Mouse (Mus musculus) retina, postnatal 1 day (tissue): ENCODE results near the gene Prdm16.

Experiments used
- DNase-seq: peaks from one replicate; pipeline ENCODE4 v3.0.0-alpha.2; 2012

Gene Prdm16

DNA sequence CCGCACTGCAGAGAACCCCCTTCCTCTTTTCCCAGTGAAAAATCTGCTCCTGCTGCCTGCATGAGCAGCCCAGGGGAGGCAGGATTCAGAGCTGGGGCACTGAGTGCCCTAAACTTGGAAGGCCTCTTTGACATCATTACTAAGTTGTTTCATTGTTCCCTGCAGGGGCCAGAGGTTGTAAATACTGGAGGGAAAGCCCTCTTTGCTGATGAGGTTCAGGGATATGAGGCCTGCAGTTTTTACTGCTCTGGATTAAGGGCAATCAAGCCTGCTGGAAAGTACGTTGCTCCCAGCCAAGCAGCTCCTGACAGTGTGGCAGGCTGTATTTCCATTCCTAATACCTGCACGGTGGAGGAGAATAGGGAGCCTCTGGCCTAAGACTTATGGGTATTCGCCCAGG lies 221.8 kb downstream of the Prdm16 start:
- DNase-seq: no peak

DNA sequence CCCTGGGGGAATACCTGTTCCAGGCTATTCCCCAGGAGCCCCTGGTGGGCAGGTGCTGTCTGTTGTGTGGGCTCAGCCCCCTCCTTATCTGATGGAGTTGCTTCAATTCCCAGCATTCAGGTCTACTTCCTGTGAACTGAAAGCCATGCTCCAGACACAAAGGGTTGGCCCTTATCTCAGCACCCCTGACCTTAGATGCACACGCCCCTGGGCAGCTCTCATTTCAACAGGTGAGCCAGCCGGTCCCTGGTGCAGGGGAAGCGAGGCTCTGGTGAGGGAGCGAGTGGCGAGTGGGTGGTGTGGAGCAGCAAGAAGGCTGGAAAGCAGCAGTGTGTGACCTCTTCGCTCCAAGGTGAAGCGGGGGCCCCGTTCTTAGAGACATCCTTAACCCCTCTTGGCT lies 226.1 kb downstream of the Prdm16 start:
- no peak for DNase-seq

DNA sequence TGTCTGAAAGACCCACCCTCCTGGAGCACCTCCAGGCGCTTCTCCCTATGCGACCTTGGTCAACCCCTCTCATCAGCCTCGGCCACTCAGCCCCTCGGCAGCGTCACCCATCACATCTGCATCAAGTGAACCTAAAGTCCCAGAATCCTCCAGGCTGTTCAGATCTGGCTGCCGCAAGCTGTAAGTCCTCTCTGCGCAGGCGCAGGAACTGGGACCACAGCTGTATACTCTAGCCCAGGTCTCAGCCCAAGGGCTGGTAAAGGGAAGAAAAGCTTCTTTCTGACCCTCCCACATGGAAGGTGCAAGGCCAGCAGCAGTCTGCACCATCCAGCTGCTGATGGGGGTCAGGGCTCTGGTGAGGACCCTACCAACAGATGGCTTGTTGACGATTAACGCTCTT lies 226.8 kb downstream of the Prdm16 start:
- DNase-seq: no peak

DNA sequence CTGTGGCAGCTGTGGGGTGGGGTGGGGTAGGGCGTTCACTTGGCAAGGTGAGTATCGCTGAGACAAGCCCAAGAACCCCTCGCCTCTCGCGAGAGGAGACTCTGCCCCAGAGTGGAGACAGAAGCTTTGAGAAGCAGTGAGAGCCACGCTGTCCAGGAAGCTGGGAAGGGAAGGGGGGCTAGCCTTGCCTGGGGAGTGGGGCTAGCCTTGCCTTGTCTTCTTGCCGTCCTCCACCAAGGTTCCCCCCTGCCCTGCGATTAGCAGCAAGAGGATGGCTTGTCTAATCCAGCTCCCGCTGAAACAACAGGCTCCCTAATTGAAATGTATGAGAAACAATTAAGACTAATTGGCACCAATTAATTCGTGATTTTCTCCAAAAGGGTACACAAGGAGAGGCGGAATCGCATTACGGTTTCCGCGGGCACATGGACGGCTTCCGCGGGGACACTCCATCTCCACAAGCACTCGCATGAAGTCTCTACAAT lies 227.4 kb downstream of the Prdm16 start:
- peak; percentile 89 for DNase-seq

DNA sequence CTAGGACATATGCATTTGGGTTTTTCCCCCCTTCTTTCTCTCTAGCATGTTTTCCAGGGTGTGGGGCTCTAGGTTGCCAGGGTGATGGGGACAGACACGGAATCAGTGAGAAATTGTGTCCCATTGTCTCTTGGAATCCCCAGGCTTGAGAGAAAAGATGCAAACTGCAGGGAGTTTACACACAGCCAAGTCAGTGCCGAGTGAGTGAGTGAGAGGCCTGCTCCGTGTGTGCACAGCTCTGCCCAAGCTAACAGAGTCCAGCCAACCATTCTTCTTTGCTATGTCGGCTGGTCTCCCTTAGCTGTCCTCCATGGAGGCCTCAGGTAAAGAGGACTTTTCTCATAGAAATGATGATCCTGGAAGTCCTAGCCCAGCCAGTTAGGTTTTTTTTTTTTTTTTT lies 233.7 kb downstream of the Prdm16 start:
- DNase-seq: no peak

DNA sequence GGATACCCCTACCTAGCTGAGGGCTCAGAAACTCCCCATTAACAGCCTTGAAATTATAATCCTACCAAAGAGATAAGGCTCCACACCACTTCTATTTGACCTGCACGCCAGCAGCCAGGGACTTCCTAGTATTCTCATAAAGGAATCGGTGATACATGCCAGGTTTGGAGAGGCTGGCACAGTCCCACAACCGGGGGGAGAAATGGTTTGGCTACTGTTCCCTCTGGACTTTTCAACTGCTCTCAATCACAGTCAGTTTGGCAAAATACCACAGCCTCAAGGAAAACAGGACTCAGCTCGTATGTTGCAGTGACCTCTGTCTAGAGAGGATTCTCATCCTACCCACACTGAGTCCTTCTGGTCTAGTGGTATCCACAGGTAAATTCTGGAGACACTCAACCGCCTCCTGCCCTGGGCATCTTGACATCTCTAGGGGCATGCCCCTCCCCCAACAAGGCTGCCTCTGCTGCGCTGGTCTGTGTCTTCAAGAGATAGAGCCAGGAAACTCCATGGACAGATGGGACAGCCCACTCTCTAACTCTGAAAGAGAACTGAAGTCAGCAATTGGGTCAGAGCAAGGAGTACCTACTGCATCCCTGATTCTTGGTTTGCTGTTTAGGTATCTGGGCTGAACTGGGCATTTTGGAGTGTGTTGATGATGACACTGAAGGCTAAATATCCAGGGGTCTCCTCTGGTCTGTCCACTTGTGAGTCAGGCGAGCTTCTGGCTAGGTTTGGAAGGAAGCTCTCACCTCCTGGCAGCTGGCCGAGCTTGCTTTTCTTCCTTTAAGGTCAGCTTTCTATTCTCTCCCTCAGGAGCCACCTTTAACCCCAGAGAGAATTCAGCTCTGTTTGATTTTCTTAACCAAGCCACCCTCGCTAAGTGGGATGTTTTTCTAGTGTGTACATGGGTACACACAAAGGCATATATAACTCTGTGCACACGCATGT lies 234.4 kb downstream of the Prdm16 start:
- no peak for DNase-seq

DNA sequence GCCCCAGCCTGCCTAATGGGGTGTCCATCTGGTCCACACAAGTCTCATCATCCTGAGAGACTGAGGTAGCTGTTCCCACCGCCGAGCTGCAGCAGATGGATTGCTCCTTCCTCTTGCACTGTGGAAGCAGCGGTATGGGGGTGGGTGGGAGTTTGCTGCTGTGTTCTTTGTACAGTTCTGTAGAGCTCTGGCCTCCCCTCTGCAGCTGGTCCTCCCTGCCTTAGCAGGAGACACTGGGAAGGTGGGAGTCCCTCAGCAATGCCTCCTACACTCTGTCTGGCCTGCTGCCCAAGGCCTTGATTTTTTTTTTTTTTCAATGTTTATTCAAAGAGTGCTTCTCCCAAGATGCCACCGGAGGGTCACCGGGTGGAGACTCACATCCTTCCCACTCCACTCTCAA lies 235.3 kb downstream of the Prdm16 start:
- DNase-seq: peak; percentile 30

DNA sequence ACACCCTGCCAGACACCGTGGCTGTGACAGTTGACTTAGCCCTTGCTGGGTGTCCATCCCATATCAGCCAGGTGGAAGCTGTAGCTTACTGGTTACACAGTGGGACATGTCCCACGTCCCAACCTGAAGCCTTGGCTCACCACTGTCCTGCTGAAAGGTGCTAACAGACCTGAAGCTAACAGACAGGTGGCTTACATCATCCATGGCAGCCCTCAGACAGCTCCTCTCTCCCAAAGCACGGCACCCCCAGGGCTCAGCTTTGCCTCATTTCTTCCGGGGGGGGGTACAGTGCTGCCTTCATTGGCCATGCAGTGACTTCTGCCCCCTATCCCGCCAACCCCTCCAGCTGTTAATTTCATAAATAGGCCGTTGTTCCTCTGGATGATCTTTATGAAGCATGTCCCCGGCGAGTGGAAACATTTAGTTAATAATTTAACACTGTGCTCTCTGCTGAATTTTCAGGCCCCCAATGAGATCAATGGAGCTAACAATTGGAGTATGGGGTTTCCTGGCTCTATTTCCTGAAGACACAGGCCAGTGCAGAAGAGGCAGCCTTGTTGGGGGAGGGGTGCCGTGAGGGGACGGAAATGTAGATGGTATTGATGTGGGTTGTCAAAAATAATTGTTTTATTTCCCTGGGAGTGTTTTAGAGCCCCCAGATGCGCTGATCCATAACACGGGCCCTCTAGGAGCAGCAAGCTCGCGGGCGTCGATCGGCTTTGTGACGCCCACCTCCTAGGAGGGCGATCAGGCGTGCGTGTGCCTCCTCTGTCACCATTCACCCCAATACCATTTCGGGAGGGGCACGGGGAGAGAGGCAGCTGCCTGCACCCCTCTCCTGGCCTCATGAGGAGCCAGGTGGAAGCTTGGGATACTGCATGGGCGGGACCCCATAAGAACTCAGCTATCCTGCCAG lies 236.2 kb downstream of the Prdm16 start:
- DNase-seq: no peak

DNA sequence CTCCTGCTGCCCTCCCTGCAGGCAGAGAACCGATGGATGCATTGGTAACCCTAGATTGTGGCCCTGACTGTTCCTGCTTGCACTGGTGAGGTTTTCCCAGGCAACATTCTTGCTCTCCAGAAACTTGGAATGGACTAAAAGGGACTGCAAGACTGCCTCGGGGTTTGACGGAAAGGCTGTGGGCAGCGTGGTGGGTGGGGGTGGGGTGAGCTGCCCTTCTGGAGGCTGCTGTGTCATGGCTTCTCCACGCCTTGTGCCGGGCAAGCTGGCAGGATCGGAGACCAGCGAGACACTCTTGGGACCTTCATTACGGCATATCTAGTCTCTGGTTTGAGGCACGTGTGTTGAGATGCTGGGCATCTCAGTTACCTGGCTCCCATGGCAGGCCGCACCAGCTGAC lies 237.0 kb downstream of the Prdm16 start:
- no peak for DNase-seq

DNA sequence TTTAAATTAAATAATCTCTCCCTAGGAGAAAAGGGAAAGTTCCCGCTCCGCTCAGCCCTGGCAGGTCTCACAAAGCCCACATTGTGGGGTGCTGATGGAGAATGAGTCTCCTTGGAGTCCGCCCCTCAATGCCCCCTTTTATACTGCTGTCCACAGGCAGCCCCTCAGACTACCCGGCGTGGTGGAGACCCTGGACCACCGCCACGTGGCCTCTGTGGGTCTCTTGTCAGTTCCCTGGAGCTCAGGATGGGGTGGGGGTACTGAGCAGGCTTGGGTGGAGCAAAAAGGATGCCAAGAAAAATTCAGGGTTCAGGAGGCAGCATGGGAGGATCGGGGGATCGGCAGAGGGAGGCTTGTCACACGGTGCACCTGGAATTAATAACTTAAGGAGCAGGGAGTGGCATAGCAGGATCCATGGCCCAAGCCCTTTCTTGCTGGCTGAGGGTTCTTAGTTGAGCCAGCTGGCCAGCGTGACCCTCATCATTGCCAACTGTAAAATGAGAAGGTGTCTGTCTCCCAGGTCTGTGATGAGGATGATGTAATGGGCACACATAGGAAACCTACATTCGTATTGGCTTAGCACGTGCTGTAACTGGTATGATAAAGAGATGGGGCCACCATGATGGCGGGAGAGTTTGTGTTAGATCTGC lies 239.9 kb downstream of the Prdm16 start:
- DNase-seq: no peak

DNA sequence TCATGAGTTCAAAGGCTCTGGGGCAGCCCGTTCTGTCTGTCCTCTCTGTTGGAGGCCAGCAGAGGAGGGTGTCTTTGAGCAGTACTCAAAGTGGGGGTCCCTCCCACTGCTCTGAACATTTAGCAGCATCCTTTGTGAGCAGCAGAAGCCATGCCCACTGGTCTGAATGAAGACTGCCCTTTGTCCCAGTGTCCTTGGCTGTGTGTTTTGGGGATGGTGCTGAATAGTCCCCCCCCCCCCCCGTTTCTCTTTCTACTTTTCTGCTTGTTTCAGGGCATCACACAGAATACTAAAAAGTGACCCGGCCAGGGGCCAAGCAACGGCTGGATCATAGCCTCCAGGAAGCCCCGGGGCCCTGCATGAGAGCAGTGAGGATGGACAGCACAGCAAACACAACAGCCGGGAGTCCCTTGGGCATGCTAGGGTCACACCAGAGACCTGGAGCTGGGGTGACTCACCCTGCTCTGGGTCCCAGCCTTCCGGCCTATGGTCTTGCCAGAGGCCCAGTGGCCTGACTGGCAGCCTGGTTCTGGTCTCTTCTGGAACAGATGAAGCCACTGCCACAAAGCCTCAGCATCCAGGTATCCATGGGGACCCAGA lies 242.4 kb downstream of the Prdm16 start:
- no peak for DNase-seq

DNA sequence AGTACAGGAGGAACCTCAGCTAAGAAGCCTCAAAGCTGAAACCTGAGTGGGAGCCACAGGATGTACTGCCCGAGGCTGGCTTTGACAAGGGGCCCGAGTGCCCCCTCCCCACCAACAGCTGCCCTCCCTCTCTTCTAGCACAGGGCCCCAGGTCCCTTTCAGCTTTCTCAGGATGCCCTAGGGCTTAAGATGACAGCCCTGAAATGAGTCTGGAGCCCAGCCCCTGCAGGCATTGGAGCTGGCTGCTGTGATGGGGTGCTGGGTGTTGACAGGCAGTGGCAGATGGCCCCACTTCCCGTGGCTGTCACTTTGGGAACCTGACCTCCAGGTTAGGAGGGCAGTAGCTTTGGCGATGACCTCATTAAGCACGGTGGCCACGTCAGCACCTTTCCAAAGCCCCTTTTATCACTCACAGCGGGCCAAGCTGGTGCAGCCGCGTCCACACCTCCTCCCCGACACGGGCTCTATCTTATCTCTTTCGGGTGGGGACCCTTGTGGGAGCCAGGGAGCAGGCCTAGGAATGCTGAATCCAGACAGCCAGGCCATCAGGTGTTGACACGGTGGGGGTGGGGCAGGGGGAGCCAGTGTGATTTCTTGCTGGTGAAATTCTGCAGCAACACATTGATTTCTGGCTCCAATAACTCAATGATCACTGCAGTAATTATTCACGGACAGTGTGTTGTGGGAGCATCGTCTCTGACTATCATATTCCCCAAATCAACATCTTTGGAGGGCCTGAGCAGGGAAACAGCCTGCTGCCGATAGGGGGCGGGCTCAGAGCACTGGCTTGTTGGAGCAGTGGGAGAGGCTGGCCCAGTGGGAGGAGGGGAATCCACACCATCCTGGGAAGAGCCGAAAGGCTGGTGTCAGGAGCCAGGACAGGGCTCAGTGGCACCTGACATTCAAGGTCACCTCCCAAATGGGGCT lies 243.2 kb downstream of the Prdm16 start:
- peak; percentile 58 for DNase-seq

DNA sequence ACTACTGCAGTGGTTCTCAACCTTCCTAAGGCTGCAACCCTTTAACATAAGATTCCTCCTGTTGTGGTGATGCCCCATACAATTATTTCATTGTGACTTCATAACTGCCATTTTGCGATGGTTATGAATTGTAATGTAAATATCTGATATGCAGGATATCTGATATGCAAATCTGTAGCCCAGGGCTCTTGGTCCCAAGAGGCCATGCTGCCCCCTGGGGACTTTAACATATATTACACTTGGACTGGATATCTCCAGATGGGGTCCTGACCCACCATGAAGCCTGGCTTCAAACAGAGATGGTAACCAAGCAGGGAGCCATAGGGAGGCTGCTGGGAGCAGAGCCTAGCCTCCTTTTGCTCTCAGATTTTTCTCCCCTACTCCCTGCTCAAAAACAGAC lies 244.0 kb downstream of the Prdm16 start:
- peak; percentile 42 for DNase-seq

DNA sequence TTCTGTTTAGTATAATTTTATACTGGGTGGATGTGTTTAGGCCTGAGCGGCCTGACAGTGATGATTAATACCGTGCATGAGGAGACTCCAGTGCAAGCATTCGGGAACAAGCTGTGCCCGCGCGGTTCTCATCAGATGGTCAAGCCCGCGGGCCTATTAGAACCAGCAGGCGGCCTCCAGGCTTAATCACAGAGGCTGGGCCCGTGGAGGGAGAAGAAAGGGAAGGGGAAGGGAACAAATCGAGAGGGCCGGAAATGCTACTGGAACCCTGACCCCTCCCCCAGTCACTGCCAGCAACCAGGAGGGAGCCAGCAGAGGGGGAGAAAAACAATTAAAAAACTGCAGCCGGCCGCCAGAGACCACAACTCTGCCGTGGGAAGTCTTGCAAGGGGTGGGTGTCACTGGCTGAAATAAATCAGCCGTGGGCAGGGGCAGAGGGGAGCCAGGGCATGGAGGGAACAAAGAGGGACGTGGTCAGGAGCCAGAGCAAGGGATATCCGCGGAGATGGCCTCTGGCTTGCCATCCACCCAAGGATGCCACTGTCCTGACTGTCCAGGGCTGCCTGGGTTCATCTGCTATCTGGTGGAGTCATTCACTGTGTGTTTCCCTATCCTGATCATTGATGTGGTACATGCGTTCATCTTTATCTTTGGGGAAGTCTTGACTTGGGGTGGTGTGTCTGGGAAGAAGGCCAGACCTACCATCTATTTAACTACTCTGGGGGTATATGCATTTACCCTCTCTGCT lies 246.2 kb downstream of the Prdm16 start:
- DNase-seq: peak; percentile 87

DNA sequence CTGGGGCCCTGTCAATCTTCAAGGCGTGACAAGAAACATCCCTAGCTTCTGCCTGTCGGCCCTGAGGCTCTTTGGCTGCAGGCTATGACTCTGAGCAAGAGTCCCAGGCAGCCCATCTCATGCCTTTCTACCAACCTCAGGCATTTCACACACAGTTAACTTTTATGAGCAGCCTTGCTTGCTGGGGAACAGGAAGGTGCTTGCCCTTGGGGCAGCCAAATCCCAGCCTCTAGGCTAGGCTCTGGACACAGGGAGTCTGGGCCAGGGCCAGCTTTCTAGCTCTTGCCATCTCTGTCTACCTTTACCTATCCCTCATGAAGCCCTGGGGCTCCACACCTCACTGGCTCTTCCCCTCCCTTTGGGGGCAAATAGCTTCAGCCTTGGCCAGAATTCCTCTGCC lies 247.0 kb downstream of the Prdm16 start:
- DNase-seq: no peak

DNA sequence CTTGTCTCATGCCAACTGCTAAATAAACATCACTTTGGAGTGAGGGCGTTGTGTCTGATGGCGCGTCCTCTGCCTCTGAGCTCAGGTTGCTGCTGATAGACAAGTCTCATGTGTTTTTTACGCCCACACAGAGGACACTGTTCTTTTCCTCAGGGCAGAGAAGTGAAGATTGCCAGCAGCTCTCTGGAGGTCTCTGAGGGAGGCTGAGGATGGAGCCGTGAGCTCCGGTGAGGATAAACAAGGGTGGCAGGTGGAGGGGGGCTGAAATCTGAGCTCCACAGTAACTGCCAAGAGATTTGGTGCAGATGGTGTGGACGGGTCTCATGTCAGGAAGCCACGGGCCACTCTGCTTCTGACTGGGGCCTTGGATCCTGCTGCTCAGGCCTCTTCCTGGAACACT lies 249.9 kb downstream of the Prdm16 start:
- peak; percentile 28 for DNase-seq

DNA sequence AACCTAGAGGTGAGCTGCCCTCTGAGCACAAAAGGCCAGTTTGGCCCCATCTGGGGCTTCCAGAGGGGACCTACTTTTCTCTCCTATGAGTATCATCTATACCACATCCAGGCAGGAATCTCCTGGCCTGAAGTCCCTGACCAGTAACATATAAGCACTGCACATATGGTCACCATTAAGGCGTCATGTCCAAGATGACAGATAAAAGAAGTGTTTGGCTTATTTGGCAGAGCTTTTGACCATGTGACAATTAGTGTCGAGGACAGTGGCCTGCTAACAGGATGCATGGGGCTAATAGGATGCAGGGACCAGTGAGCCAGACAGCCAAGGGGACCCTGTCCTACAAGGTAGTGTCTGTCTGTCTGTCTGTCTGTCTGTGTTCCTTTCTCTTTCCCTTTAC lies 250.8 kb downstream of the Prdm16 start:
- DNase-seq: no peak

DNA sequence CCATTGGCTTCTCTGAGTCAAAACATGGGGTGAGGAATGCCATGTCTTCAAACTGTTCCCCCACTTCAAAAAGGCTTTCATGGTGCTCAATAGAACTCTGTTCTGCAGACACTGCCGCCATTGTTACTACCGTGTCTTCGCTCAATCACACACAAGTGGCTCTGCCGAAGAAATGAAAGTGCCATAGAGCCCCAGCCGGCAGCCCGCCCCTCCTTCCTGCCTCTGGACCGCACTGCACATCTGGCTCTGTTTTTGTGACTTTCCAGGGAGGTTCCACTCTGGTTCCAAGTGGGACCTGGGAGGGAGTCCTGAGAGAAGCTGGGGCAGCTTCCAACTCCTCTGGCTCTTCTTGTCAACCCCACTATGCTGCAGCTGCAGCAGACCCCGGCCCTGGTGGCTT lies 251.5 kb downstream of the Prdm16 start:
- no peak for DNase-seq

DNA sequence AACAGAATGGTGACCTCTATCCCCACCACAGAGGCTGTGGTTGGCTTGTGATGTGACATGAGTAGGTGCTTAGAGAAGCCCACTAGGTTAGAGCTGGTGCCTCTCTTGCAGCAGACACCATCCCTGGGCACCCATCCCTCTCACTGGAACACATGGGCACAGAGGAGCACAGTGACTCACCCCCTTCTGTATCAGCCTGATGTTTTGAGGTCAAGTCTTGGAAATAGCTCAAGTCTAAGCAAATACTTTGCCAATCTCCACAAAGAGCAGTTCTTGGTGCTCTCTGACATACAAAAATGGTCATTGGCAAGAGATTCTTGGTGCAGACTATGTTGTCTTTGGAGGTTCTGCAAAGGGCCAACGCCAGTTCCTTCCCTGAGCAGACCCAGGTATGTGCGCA lies 257.8 kb downstream of the Prdm16 start:
- no peak for DNase-seq

DNA sequence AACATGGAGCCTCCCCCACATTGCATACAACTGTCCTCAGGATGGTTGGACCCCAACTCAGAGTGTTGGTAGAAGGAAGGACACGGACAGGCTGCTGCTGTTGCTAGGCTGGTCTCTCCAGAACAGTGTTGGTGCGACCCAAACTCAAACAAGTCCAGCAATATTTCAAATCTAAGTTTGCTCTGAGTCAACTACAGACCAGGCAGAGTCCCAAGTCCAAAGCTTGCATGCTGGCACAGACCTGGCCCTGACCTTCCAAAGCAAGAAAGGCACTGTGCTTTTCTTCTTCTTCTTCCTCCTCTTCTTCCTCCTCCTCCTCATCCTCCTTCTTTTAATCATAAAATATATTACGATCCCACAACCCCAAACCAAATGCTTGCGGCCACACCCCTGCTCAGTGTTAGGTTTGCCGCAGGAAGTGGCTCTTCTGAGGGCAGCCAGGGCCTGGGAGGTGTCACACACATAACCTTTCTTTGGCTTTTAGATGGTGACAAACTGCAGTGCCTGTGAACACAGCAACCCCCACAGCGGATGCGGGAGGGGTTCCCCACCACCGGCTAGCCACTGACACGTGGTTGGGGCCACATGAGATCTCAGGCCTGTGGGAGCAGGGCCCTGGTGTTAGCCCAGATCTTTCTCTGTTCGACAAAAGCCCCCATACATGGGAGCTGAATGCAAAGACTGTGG lies 260.6 kb downstream of the Prdm16 start:
- no peak for DNase-seq
